Mouse (Mus musculus): ENCODE results near the gene Dnaja4. TPM values are rescaled to one million over a fixed set of nuclear protein-coding genes. Genes with fewer than 3 reads are reported as not detected.

The Dnaja4 gene
- polyA plus RNA-seq, 1 experiment from 2014 or later = 3.7 TPM

GRCm38 (mm10) chr9:54734639-54735252, 36.1 kb downstream of the Dnaja4 start:
- Histone ChIP-seq H3K27me3 (no peaks in the 10 kb centered on the region), H3K4me3 (peak overlapping the region; percentile 72), H3K27ac (replicated peaks) (no peak overlapping the region), H3K9ac (replicated peaks) (peak overlapping the region; percentile 78), H3K4me2 (replicated peaks) (peak overlapping the region; percentile 81), H3K9me3 (no peaks in the 10 kb centered on the region), H3K4me1 (peaks cover 15% of the 10 kb centered on the region), H3K36me3 (peaks cover 3% of the 10 kb centered on the region; the same call in 1 of the 2 replicates)
- ATAC-seq (ENCODE audit: low FRiP score, low read depth) = no peak
- WGBS = 23% methylated on average over 11 of the region's 11 CpGs

GRCm38 (mm10) chr9:54736284-54736701, 37.6 kb downstream of the Dnaja4 start:
- H3K36me3 ChIP-seq = no peaks in the 10 kb centered on the region
- no peaks in the 10 kb centered on the region for H3K9me3 ChIP-seq
- H3K4me2 ChIP-seq (replicated peaks) = no peak overlapping the region
- peaks cover 22% of the 10 kb centered on the region for H3K4me1 ChIP-seq
- H3K27me3 ChIP-seq = no peaks in the 10 kb centered on the region
- H3K27ac ChIP-seq (replicated peaks) = no peak overlapping the region
- no peak overlapping the region for H3K9ac ChIP-seq (replicated peaks)
- 22% methylated on average over 9 of the region's 9 CpGs for WGBS
- no peak overlapping the region for H3K4me3 ChIP-seq
- no peak for ATAC-seq (ENCODE audit: low FRiP score, low read depth)

GRCm38 (mm10) chr9:54738376-54738775, 39.7 kb downstream of the Dnaja4 start:
- peaks cover 13% of the 10 kb centered on the region for H3K4me1 ChIP-seq
- H3K27me3 ChIP-seq = no peaks in the 10 kb centered on the region
- H3K9ac ChIP-seq (replicated peaks) = no peak overlapping the region
- no peak overlapping the region for H3K4me3 ChIP-seq
- no peak overlapping the region for H3K4me2 ChIP-seq (replicated peaks)
- H3K9me3 ChIP-seq = no peaks in the 10 kb centered on the region
- H3K36me3 ChIP-seq = no peaks in the 10 kb centered on the region
- no peak overlapping the region for H3K27ac ChIP-seq (replicated peaks)
- WGBS = 22% methylated on average over 3 of the region's 3 CpGs
- no peak for ATAC-seq (ENCODE audit: low FRiP score, low read depth)

GRCm38 (mm10) chr9:54743891-54744290, 45.2 kb downstream of the Dnaja4 start:
- H3K4me3 ChIP-seq = no peak overlapping the region
- no peak for ATAC-seq (ENCODE audit: low FRiP score, low read depth)

GRCm38 (mm10) chr9:54745740-54746370, 47.2 kb downstream of the Dnaja4 start:
- no peaks in the 10 kb centered on the region for H3K27me3 ChIP-seq
- 57% methylated on average over 13 of the region's 13 CpGs for WGBS
- peak; percentile 47 for ATAC-seq (ENCODE audit: low FRiP score, low read depth)
- H3K4me1 ChIP-seq = peaks cover 9% of the 10 kb centered on the region; the same call in 1 of the 2 replicates
- H3K9me3 ChIP-seq = no peaks in the 10 kb centered on the region
- H3K4me3 ChIP-seq = no peak overlapping the region
- no peak overlapping the region for H3K27ac ChIP-seq (replicated peaks)
- H3K9ac ChIP-seq (replicated peaks) = no peak overlapping the region
- H3K36me3 ChIP-seq = no peaks in the 10 kb centered on the region
- no peak overlapping the region for H3K4me2 ChIP-seq (replicated peaks)

More at GRCm38 (mm10) chr9:54743891-54744290, 45.2 kb downstream of the Dnaja4 start:
- H3K27me3 ChIP-seq = no peaks in the 10 kb centered on the region
- WGBS = 90% methylated on average over 4 of the region's 4 CpGs
- H3K4me2 ChIP-seq (replicated peaks) = no peak overlapping the region
- H3K9me3 ChIP-seq = no peaks in the 10 kb centered on the region
- H3K4me1 ChIP-seq = peaks cover 16% of the 10 kb centered on the region
- H3K36me3 ChIP-seq = no peaks in the 10 kb centered on the region
- no peak overlapping the region for H3K27ac ChIP-seq (replicated peaks)
- no peak overlapping the region for H3K9ac ChIP-seq (replicated peaks)

- Histone ChIP-seq H3K9ac (replicated peaks) (no peak overlapping the region), H3K4me3 (no peak overlapping the region), H3K27me3 (peaks cover 6% of the 10 kb centered on the region; the same call in 1 of the 2 replicates), H3K4me2 (replicated peaks) (no peak overlapping the region), H3K36me3 (no peaks in the 10 kb centered on the region), H3K27ac (replicated peaks) (no peak overlapping the region), H3K4me1 (peaks cover 19% of the 10 kb centered on the region), H3K9me3 (no peaks in the 10 kb centered on the region)
- no peak for ATAC-seq (ENCODE audit: low FRiP score, low read depth)
- WGBS = 80% methylated on average over 7 of the region's 7 CpGs
Measured at GRCm38 (mm10) chr9:54750215-54750981, 51.7 kb downstream of the Dnaja4 start.

DNA sequence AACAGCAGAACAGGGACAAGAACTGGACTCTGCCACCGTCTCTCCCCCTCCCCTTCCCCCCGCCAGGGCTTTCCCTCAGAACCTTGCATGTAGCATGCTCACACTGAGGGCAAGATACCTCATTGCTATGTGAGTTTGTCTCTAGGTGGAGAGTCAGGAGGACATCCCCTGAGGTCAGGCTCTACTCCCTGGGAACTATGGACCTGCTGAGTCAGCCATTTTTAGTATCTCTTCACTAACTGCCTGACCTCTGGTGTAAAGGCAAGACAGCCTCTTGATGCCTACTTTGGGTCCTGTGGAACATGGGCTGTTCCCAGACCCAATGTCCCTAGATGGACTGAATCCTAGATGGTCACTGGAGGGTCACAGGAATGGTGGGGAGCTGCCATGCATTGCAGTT, 53.0 kb downstream of the Dnaja4 start:
- Histone ChIP-seq H3K4me3 (no peak overlapping the region), H3K4me1 (peaks cover 10% of the 10 kb centered on the region), H3K36me3 (no peaks in the 10 kb centered on the region), H3K27ac (replicated peaks) (peak overlapping the region; percentile 32; the same call in 1 of the 2 replicates), H3K9me3 (no peaks in the 10 kb centered on the region), H3K9ac (replicated peaks) (no peak overlapping the region), H3K4me2 (replicated peaks) (no peak overlapping the region), H3K27me3 (peaks cover 6% of the 10 kb centered on the region; the same call in 1 of the 2 replicates)
- WGBS = 88% methylated on average over 2 of the region's 2 CpGs
- no peak for ATAC-seq (ENCODE audit: low FRiP score, low read depth)

DNA sequence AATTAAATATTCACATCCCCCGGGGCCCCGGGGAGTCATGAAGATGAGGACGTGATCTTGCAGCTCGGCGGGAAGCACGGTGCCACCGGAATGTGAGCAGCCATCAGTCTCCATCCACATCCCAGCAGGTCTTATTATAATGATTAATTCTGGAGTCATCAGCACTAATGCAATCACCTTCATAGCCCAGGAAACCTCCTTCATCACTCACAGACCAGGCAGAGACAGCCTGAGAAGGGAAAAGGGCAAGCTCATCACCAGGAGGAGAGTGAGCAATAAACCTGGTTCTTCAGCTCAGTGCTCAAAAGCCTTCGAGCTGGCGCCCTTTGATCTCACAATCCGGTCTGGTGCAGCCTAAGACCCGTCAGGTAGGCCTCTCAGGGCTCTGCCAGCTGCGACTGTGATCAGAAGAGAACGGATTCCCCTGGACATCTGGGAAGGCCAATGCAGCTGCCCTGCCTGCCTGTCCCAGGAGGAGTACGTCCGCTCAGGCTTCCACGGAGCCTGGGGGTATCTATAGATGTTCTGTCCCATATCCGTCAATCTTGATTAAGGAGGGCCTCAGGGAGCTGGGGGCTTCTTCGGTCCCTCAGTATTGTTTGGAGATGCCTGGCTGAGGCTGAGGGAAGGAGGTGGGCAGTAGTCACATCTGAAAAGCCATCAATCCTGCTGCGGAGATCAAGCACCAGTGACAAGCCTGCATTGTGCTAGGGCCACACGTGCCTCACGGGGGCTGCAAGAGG, 53.7 kb downstream of the Dnaja4 start:
- H3K4me1 ChIP-seq = peaks cover 10% of the 10 kb centered on the region
- 34% methylated on average over 21 of the region's 21 CpGs for WGBS
- H3K4me3 ChIP-seq = no peak overlapping the region

DNA sequence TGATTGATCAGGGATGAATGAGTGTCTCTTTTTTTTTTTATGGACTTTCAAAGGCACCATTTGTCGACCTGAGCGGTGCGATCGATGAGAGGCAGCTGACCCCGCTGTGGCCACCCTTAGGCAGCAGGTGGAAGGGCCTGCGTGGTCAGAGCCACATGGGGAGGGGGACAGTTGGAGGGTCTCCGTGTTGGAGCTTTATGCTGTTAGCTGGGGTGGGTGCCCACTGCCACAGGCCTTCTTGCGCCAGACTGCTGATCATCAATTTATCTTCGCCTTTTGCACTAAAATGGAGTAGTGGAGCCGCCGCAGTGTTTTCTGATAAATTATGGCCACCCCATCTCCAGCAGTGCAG, 54.2 kb downstream of the Dnaja4 start:
- no peaks in the 10 kb centered on the region for H3K9me3 ChIP-seq
- no peaks in the 10 kb centered on the region for H3K36me3 ChIP-seq
- H3K27ac ChIP-seq (replicated peaks) = no peak overlapping the region
- WGBS = 54% methylated on average over 11 of the region's 11 CpGs
- H3K9ac ChIP-seq (replicated peaks) = no peak overlapping the region; the same call in 1 of the 2 replicates
- 0 out of 2 replicates have a peak, but pooled peaks have one; percentile 9 for ATAC-seq (ENCODE audit: low FRiP score, low read depth)
- H3K4me1 ChIP-seq = peaks cover 10% of the 10 kb centered on the region
- no peak overlapping the region for H3K4me2 ChIP-seq (replicated peaks)
- peaks cover 6% of the 10 kb centered on the region; the same call in 1 of the 2 replicates for H3K27me3 ChIP-seq
- no peak overlapping the region for H3K4me3 ChIP-seq

More for the DNA sequence above, 53.7 kb downstream of the Dnaja4 start:
- peaks cover 6% of the 10 kb centered on the region; the same call in 1 of the 2 replicates for H3K27me3 ChIP-seq
- H3K27ac ChIP-seq (replicated peaks) = peak overlapping the region; percentile 32; the same call in 1 of the 2 replicates
- ATAC-seq (ENCODE audit: low FRiP score, low read depth) = peak; percentile 66
- H3K36me3 ChIP-seq = no peaks in the 10 kb centered on the region
- H3K9ac ChIP-seq (replicated peaks) = no peak overlapping the region; the same call in 1 of the 2 replicates
- no peaks in the 10 kb centered on the region for H3K9me3 ChIP-seq
- H3K4me2 ChIP-seq (replicated peaks) = 0 out of 2 replicates have a peak overlapping the region, but pooled peaks have one; percentile 6

GRCm38 (mm10) chr9:54759592-54759991, 60.9 kb downstream of the Dnaja4 start:
- WGBS = 2% methylated on average over 6 of the region's 6 CpGs
- peaks cover 31% of the 10 kb centered on the region for H3K27me3 ChIP-seq
- no peak overlapping the region for H3K4me2 ChIP-seq (replicated peaks)
- H3K4me3 ChIP-seq = no peak overlapping the region
- H3K36me3 ChIP-seq = no peaks in the 10 kb centered on the region
- no peaks in the 10 kb centered on the region for H3K9me3 ChIP-seq
- H3K4me1 ChIP-seq = peaks cover 12% of the 10 kb centered on the region
- no peak for ATAC-seq (ENCODE audit: low FRiP score, low read depth)
- no peak overlapping the region for H3K27ac ChIP-seq (replicated peaks)
- no peak overlapping the region for H3K9ac ChIP-seq (replicated peaks)

DNA sequence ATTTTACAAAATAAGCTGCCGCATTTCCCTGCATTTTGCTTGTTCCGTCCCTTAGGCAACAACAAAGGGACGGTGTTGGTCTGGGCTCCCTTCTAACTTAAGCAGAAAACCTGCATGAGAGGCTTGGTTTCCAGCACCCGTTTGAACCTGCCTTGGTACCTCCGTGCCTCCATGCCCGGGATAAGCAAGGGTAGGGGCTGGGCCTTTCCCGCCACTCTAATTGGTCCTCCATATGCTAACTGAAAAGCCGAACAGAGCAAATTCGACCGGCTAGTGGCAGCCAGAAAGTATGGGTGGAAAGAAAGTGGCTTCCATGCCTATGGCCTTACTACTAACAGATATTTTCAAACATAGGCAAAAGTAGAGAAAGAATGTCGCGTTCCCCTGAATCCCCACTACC, 65.4 kb downstream of the Dnaja4 start:
- Histone ChIP-seq H3K27ac (replicated peaks) (no peak overlapping the region), H3K4me1 (peaks cover 29% of the 10 kb centered on the region)
- WGBS = 22% methylated on average over 12 of the region's 12 CpGs

More for the DNA sequence above, 65.4 kb downstream of the Dnaja4 start:
- H3K4me3 ChIP-seq = peak overlapping the region; percentile 45; the same call in 1 of the 2 replicates
- no peaks in the 10 kb centered on the region for H3K9me3 ChIP-seq
- H3K36me3 ChIP-seq = no peaks in the 10 kb centered on the region
- peak overlapping the region; percentile 59 for H3K4me2 ChIP-seq (replicated peaks)
- peaks cover 69% of the 10 kb centered on the region for H3K27me3 ChIP-seq
- no peak overlapping the region for H3K9ac ChIP-seq (replicated peaks)
- no peak for ATAC-seq (ENCODE audit: low FRiP score, low read depth)

All from midbrain, embryonic 12.5 days (tissue).